Mouse (Mus musculus) bone marrow macrophage, adult 2 months (primary cell): Measurements from ENCODE around the gene Ptgr1. TPM values are rescaled to one million over a fixed set of nuclear protein-coding genes. Genes with fewer than 3 reads are reported as not detected.

Experiments
- H3K27ac ChIP-seq: 2 replicates; pipeline ENCODE4 v1.5.1; 2012; ENCODE audit warnings: low read depth, low read length; ENCODE audit not compliant: insufficient read depth
- H3K4me1 ChIP-seq: 2 replicates; pipeline ENCODE4 v1.6.1; 2012; ENCODE audit warnings: low read length; ENCODE audit not compliant: control insufficient read depth, insufficient read depth
- H3K4me3 ChIP-seq: 2 replicates; pipeline ENCODE4 v1.5.1; 2012; ENCODE audit warnings: mild to moderate bottlenecking, low read length, moderate library complexity; ENCODE audit not compliant: insufficient read depth
- CTCF ChIP-seq: IDR thresholded peaks from 2 replicates; pipeline ENCODE4 v1.5.1; 2012; ENCODE audit warnings: low read depth, mild to moderate bottlenecking, low read length, moderate library complexity
- POLR2A ChIP-seq: IDR thresholded peaks from 2 replicates; pipeline ENCODE4 v1.6.1; 2012; ENCODE audit warnings: mild to moderate bottlenecking, low read depth, low read length, borderline replicate concordance
- polyA plus RNA-seq: library from polyadenylated mRNA; stranded (reverse); fragments of >200 nt; gene quantifications from 2 replicates; pipeline ENCODE4 v1.2.4, GENCODE M21; 2012; ENCODE audit not compliant: missing spikeins, insufficient read depth, insufficient read length

Ptgr1 gene
- polyA plus RNA-seq, 1 experiment: 25.2 TPM

DNA sequence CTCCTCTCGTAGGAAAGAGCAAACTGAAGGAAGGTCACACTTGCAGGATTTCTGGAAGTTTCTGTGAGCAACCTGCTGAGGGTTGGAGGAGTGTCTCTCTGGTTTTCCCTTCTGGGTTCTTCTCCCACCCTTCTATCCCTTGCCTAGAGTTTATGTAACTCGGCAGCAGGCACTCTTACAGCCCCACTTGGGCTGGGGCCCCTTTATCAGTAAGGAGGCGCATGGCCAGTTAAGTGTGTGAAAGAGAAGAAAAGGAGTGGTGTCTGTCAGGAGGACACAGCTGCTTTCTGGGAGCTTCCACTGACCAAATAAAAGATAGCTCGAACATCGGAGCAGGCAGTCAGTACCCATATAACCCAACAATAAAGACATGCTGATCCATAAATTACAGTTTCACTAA is 5.3 kb upstream of the Ptgr1 start:
- TF ChIP-seq POLR2A (no peak), CTCF (no peak)
- no peak overlapping the region for H3K4me3 ChIP-seq
- H3K4me1 ChIP-seq: peaks cover 17% of the 10 kb centered on the region
- no peak overlapping the region for H3K27ac ChIP-seq

DNA sequence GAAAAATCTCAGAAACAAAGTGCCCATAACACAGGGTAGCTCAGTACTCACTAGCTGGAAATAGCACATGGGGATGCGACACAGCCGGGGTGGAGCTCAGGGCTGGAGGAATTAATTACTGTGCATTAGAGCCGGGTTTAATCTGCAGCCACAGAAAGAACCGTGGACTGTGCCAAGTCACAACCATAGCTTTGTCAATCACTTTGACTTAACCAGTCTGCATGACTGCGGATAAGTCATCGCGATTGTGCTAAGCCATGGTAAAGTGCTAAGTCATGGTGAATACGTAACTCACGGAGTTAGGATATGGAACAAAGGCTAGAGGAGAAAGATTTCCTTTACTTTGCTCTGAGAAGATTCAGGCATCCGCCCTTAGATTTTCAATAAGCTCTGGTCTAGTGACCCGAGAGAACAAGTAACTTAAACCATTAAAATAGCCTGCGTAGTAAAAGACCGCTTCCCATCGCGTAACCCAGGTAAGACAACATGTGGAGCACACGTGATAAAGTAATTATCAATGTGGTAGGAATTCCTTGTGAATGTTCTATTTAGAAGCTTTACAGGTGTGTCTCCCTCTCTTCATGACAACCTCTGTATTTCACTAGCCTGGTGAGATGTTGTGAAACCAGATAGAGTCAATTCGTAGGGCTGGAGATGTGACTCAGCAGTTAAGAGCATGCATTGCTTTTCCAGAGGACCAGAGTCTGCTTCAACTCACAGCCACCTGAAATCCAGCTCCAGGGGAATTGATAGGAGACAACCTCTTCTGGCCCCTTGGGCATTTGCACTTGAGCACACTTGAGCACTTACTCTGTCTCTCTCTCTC is 3.9 kb upstream of the Ptgr1 start:
- Histone ChIP-seq H3K27ac (no peak overlapping the region), H3K4me3 (no peak overlapping the region), H3K4me1 (peaks cover 21% of the 10 kb centered on the region)
- TF ChIP-seq POLR2A (no peak), CTCF (no peak)

DNA sequence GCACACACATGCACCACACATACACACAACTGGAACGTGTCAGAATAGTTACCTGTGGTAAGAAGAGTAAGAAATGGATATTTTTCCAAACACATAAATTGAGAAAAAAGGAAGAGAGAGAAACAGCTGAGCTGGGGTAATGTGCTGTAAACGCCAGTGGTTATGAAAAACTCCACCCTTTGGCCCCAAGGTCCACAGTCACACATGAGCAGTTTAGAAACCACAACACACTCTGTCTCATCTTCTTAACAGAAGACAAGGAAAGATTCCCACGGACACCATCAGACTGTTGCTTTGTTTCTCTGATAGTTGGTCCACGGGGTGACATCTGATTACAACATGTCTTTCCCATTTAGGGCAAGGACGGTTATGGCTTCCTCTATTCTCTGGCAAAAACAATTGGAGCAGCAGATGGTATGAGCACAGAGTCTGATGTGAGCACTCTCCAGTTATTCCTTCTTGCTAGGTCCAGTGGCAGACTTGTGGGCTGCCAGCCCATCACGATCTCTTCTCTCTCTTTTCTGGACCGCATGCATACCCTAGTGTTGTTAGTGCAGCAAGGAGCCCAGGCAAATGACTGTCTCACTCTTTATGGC is 2.5 kb upstream of the Ptgr1 start:
- TF ChIP-seq CTCF: no peak
- TF ChIP-seq POLR2A: no peak
- no peak overlapping the region for H3K4me3 ChIP-seq
- H3K27ac ChIP-seq: no peak overlapping the region
- H3K4me1 ChIP-seq: peaks cover 21% of the 10 kb centered on the region

DNA sequence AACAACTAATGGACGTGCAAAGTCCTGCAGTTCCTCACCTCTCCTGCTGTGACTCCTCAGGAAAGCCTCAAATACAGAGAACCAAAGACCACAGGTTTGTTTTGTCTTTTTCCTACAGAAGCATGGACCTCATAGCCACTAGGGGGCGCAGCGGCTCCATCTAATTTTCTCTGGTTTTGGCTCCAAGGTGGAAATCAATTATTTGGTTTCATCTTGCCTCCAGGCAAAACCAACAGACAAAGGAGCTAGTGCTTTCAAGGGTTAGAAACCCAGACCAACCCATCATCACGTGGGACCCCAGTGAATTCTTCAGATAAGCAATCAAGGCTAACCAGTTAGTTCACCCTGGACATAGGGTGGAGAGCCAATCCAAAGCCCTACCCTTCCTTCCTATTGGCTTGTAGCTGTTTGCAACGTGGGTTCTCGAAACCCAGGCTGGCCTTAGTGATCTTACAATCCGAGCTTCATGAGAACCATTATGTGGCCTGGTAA is 1.7 kb downstream of the Ptgr1 start:
- Histone ChIP-seq H3K4me1 (peaks cover 16% of the 10 kb centered on the region), H3K27ac (no peak overlapping the region), H3K4me3 (no peak overlapping the region)
- peak; percentile 54 for TF ChIP-seq CTCF
- TF ChIP-seq POLR2A: no peak

DNA sequence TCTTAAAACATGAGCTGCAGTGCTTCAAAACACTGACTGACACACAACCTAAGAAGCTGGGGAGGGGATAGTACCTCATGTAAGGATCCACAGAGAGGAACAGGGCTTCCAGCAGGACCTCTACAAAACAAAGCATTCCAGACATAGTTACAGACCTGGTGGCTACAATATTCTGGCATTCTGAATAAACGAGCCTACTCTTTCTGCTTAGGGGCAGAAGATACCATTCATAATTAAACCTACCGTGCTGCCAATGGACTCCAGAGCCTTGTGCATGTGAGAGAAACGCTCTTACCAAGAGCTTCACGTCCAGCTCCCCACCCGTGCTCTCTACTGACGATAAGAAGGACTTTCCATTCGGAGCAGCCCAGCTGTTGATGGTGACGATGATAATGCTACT is 4.1 kb downstream of the Ptgr1 start:
- Histone ChIP-seq H3K4me1 (peaks cover 4% of the 10 kb centered on the region), H3K27ac (no peak overlapping the region), H3K4me3 (no peak overlapping the region)
- TF ChIP-seq CTCF: no peak
- TF ChIP-seq POLR2A: no peak

DNA sequence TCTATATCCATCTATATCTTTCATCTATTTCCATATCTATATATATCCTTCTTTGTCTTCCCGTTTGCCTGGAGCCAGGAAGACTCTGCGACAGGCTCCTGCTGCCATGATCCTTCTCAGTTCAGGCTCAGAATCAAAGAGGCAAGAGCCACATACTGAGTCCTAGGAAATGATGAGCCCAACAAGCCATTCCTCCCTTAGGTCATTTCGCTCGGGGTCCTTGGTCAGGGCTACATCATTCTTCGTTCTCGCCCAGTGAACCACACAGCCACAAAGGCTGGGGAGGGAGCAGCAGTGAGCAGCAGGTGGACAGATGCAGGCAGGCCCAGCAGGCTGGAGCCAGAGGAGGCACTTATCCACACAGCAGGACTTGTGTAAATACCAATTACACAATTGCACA is 5.5 kb downstream of the Ptgr1 start:
- Histone ChIP-seq H3K27ac (no peak overlapping the region), H3K4me3 (no peak overlapping the region), H3K4me1 (peaks cover 4% of the 10 kb centered on the region)
- TF ChIP-seq POLR2A (no peak), CTCF (no peak)

DNA sequence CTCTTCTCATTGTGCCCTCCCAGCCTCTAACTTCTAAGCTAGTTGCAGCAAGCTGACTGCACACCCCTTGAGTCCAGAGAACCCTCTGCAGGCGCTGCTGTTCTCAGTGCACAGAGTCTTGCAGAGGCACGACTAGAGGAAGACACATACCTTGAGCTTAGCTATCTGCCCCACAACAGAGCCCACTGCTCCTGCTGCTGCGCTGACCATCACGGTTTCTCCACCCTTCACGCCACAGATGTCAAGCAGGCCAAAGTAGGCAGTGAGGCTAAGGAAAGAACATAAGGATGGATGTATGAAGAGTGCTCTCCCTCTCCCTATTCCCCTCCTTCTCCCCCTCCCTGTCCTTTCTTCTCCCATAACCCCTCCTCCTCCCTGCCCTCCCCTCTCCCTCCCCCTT is 11.2 kb downstream of the Ptgr1 start:
- Histone ChIP-seq H3K27ac (no peak overlapping the region), H3K4me3 (no peak overlapping the region), H3K4me1 (no peaks in the 10 kb centered on the region)
- TF ChIP-seq POLR2A (no peak), CTCF (no peak)

DNA sequence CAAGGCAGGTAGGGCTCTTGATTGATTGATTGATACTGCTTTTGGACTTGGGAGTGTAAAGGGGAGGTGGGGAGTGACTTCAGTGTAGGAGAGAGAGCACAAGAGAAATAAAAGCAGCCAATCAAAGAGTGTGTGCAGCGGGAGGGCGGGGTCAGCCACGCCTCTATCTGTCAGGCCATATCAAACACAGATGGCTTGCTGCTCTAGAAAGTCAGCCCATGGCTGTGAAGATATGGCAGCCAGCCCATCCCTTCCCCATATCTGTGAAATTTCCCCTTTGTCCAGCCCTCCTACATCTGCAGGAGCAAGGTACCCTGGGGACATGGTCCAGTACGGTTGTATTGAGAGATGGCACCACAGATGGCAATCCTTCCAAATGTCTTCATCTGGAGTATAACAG is 16.2 kb downstream of the Ptgr1 start:
- H3K27ac ChIP-seq: no peak overlapping the region
- no peak for TF ChIP-seq CTCF
- TF ChIP-seq POLR2A: no peak
- peaks cover 3% of the 10 kb centered on the region; the same call in 1 of the 2 replicates for H3K4me1 ChIP-seq

DNA sequence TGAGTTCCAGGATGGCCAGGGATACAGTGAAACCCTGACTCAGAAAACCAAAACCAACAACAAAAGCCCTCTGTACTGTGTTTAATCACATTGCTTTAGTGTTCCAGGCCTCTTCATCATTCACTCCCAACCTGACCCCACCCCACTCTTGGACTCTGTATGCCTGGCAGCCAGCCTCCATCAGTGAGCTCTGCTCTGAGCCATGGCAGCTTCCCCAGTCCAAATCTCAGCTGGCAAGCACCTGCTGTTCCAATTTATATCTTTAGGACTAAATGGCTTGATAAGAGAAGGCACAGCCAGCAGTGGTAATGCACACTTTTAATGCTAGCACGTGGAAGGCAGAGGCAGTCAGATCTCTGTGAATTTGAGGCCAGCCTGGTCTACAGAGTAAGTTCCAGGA is 21.8 kb downstream of the Ptgr1 start:
- H3K27ac ChIP-seq: no peak overlapping the region
- peaks cover 3% of the 10 kb centered on the region; the same call in 1 of the 2 replicates for H3K4me1 ChIP-seq
- no peak overlapping the region for H3K4me3 ChIP-seq
- TF ChIP-seq CTCF: no peak
- no peak for TF ChIP-seq POLR2A

More for the DNA sequence above, 16.2 kb downstream of the Ptgr1 start:
- H3K4me3 ChIP-seq: no peak overlapping the region

DNA sequence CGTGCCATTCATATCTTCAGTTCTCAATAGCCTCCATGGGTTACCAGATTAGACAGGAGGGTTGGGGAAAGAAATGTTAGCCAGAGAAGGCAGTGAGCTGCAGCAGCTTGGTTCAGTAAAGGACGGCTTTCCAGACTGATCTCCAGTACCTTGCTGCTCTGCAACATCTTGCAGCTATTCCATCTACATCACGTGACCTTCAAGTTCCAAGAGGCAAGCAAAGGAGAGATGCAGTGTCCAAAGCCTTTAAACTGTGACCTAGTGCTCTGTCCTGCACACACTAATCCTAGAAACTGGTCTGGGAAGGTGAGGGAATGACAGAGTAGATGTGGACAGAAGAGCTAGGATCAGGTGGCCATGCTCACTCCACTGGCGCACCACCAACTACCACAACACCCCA is 23.6 kb downstream of the Ptgr1 start:
- H3K4me3 ChIP-seq: no peak overlapping the region
- no peak overlapping the region for H3K27ac ChIP-seq
- peaks cover 2% of the 10 kb centered on the region; the same call in 1 of the 2 replicates for H3K4me1 ChIP-seq
- no peak for TF ChIP-seq CTCF
- no peak for TF ChIP-seq POLR2A

DNA sequence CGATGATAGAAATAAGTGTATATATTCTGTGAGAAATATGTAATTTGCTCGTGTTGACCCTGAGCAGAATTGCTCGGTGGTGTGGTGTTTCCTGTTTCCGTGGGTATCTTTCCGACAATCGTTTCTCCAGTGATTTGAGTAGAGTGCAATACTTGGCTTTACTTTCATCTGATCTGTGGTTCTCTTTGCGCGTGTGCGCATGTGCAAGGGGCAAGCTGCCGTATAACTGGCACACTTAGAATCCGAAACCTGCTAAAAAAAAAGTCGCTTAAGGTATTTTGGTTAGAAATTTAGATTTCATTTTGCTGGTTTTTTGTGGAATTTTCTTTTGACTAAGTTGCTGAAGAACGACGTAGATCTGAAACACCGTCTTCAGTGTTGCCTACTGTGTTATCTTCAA is 25.2 kb downstream of the Ptgr1 start:
- H3K4me1 ChIP-seq: no peaks in the 10 kb centered on the region
- TF ChIP-seq POLR2A: no peak
- no peak for TF ChIP-seq CTCF
- no peak overlapping the region for H3K27ac ChIP-seq
- no peak overlapping the region for H3K4me3 ChIP-seq
